ENCODE assay signal across 8 mouse cellular contexts in genomic region chr12:24630220-24630619, GRCm38 (mm10). TPM values are rescaled to one million over a fixed set of nuclear protein-coding genes. Genes with fewer than 3 reads are reported as not detected.
A peak's percentile ranks its signal among the peaks of the same experiment; 100 is the strongest.
DNase-seq lines count a peak whose midpoint lies in the region; ATAC-seq lines count a peak whose summit lies in the region.

No protein-coding gene starts in this region.

- H3K4me1 ChIP-seq in kidney, embryonic 16.5 days (ENCODE audit: insufficient read depth, low read length) = 0 out of 2 replicates have a peak, but pooled peaks cover 2% of the 10 kb centered on the region

- no peaks in the 10 kb centered on the region for H3K36me3 ChIP-seq in kidney, embryonic 16.5 days (ENCODE audit: insufficient read depth, low read length)

- WGBS in kidney, embryonic 16.5 days = 70% methylated on average over 1 of the region's 1 CpGs

- no peak overlapping the region for H3K9ac ChIP-seq in kidney, embryonic 16.5 days (replicated peaks; ENCODE audit: low read length)

- H3K4me3 ChIP-seq in kidney, embryonic 16.5 days (ENCODE audit: low read length) = no peak overlapping the region

- no peak overlapping the region for H3K27ac ChIP-seq in kidney, embryonic 16.5 days (ENCODE audit: low read length)

- peak; percentile 61 to 67 for DNase-seq in heart, adult 18-20 months
- DNase-seq in heart, adult 11 months = no peak
- peak; percentile 56 to 64 for DNase-seq in B cell, adult 2 months
- peak; percentile 20 for DNase-seq in adrenal gland, postnatal 25 days
- peak; percentile 47 for DNase-seq in naive thymus-derived CD4-positive, alpha-beta T cell, adult 2 months (ENCODE audit: low read depth)
- DNase-seq in right cerebral cortex, postnatal 25 days = no peak
- DNase-seq in layer of hippocampus, adult 11-12 months (ENCODE audit: low spot score) = no peak

- no peaks in the 10 kb centered on the region for H3K9me3 ChIP-seq in kidney, embryonic 16.5 days (ENCODE audit: low read length)

- no peaks in the 10 kb centered on the region for H3K27me3 ChIP-seq in kidney, embryonic 16.5 days (ENCODE audit: insufficient read depth, low read length)

- ATAC-seq in kidney, embryonic 16.5 days (ENCODE audit: low FRiP score, low TSS enrichment) = peak; percentile 16; the same call in 1 of the 2 replicates

- no peak overlapping the region for H3K4me2 ChIP-seq in kidney, embryonic 16.5 days (replicated peaks; ENCODE audit: low read depth, low read length)

RNA-seq across cellular contexts. Expression of gene Klf11, which starts 20.9 kb away (rescaled TPM):
- 10 to 100 TPM; 11.6 to 12.4 TPM for total RNA-seq in heart, adult 18-20 months (2021)
- total RNA-seq in adrenal gland, postnatal 25 days (2021) = 9.8 and 14.8 TPM in 2 replicates
- polyA plus RNA-seq in kidney, embryonic 16.5 days (2015; fragmentation: Nextera tagmentation; extraction: Ambion mirVana) = 15.6 and 17.0 TPM in 2 replicates

RNA-seq across cellular contexts. Expression of gene Cys1, which starts 51.4 kb away (rescaled TPM):
- 1 to 10 TPM; 3.3 to 3.9 TPM for total RNA-seq in heart, adult 18-20 months (2021)
- total RNA-seq in adrenal gland, postnatal 25 days (2021) = 2.5 and 5.0 TPM in 2 replicates
- polyA plus RNA-seq in kidney, embryonic 16.5 days (2015; fragmentation: Nextera tagmentation; extraction: Ambion mirVana) = 11.1 and 13.2 TPM in 2 replicates

RNA-seq across cellular contexts. Expression of gene Grhl1, which starts 58.1 kb away (rescaled TPM):
- under 1 TPM; 0.35 to 0.54 TPM for total RNA-seq in heart, adult 18-20 months (2021)
- 0.52 and 0.67 TPM in 2 replicates for total RNA-seq in adrenal gland, postnatal 25 days (2021)
- 2.8 TPM in 2 replicates for polyA plus RNA-seq in kidney, embryonic 16.5 days (2015; fragmentation: Nextera tagmentation; extraction: Ambion mirVana)

Comparison
In these comparisons a context has a peak if more than half of its experiments do, and no peak if none do; other contexts are left out.
1. DNase-seq: peak in heart, adult 18-20 months (2 of 2), B cell, adult 2 months (2 of 2), adrenal gland, postnatal 25 days (single experiment) and naive thymus-derived CD4-positive, alpha-beta T cell, adult 2 months (single experiment); none in heart, adult 11 months (single experiment), right cerebral cortex, postnatal 25 days (single experiment) and layer of hippocampus, adult 11-12 months (single experiment).